Comparison of ENCODE assay signal across 31 mouse cellular contexts in genomic region chr15:100391599-100391998, GRCm38 (mm10). TPM values are rescaled to one million over a fixed set of nuclear protein-coding genes. Genes with fewer than 3 reads are reported as not detected.
DNase-seq lines count a peak whose midpoint lies in the region; ATAC-seq and TF ChIP-seq lines count a peak whose summit lies in the region.
"Had no signal": no experiment of that assay in that cellular context is flagged by ENCODE, and none has a peak within 500 bp of the region (broad histone marks: within the 10 kb centered on the region; RNA-seq: fewer than 3 reads in every experiment).

No protein-coding gene starts in this region.

- no peak overlapping the region for H3K9ac ChIP-seq in heart, embryonic 11.5 days (ENCODE audit: low read depth, low read length)
- peak overlapping the region; percentile 4 for H3K9ac ChIP-seq in liver, embryonic 14.5 days (replicated peaks)
- H3K9ac ChIP-seq in forebrain, embryonic 16.5 days (replicated peaks; ENCODE audit: low read depth, low read length), result no peak overlapping the region
- H3K9ac ChIP-seq: embryonic facial prominence, embryonic 12.5 days; forebrain, postnatal 0 days; limb, embryonic 13.5 days; lung, embryonic 14.5 days; midbrain, embryonic 12.5 days had no signal

- peaks cover 4% of the 10 kb centered on the region; the same call in 1 of the 2 replicates for H3K36me3 ChIP-seq in heart, embryonic 11.5 days (ENCODE audit: control insufficient read depth, insufficient read depth, low read length)
- peaks cover 95% of the 10 kb centered on the region for H3K36me3 ChIP-seq in erythroblast, embryonic 14.5 days (ENCODE audit: control insufficient read depth)
- peaks cover 39% of the 10 kb centered on the region for H3K36me3 ChIP-seq in liver, embryonic 14.5 days (replicated peaks; ENCODE audit: control insufficient read depth, insufficient read depth, low read depth)
- peaks cover 31% of the 10 kb centered on the region for H3K36me3 ChIP-seq in myocyte (ENCODE audit: control insufficient read depth, insufficient read depth)
- H3K36me3 ChIP-seq in forebrain, embryonic 16.5 days (ENCODE audit: control insufficient read depth, insufficient read depth), result peaks cover 12% of the 10 kb centered on the region; the same call in 1 of the 2 replicates

- no peak for TF ChIP-seq POLR2A in myocyte (IDR thresholded peaks at IDR 0.05; ENCODE audit: insufficient read length, low read depth)

- H3K4me3 ChIP-seq in heart, embryonic 11.5 days (ENCODE audit: low read depth, low read length), result no peak overlapping the region
- peak overlapping the region; percentile 37 for H3K4me3 ChIP-seq in erythroblast, embryonic 14.5 days (replicated peaks)
- no peak overlapping the region for H3K4me3 ChIP-seq in liver, embryonic 14.5 days (ENCODE audit: insufficient read depth in 1 of 2, low read depth in 2 of 2, low read length in 2 of 2)
- H3K4me3 ChIP-seq in myocyte, result no peak overlapping the region
- no peak overlapping the region for H3K4me3 ChIP-seq in forebrain, embryonic 16.5 days (replicated peaks; ENCODE audit: low read length)
- H3K4me3 ChIP-seq: embryonic facial prominence, embryonic 12.5 days; limb, embryonic 13.5 days; midbrain, embryonic 12.5 days had no signal

- H3ac ChIP-seq in myocyte (ENCODE audit: control insufficient read depth, insufficient read length), result no peak overlapping the region

- peaks cover 16% of the 10 kb centered on the region; the same call in 1 of the 2 replicates for H3K4me1 ChIP-seq in heart, embryonic 11.5 days (ENCODE audit: control insufficient read depth, insufficient read depth, low read length)
- H3K4me1 ChIP-seq in erythroblast, embryonic 14.5 days (ENCODE audit: control insufficient read depth), result peaks cover 69% of the 10 kb centered on the region
- peaks cover 26 to 37% of the 10 kb centered on the region in 2 experiments for H3K4me1 ChIP-seq in liver, embryonic 14.5 days (replicated peaks; ENCODE audit: control insufficient read depth in 2 of 2, insufficient read depth in 2 of 2, low read length in 1 of 2)
- no peaks in the 10 kb centered on the region for H3K4me1 ChIP-seq in forebrain, embryonic 16.5 days (replicated peaks; ENCODE audit: control insufficient read depth, insufficient read depth, low read length)
- H3K4me1 ChIP-seq: midbrain, embryonic 12.5 days had no signal

- no peak for TF ChIP-seq CTCF in liver, embryonic 14.5 days (IDR thresholded peaks at IDR 0.05; ENCODE audit: low read depth)

- no peak for DNase-seq in heart, adult 11 months
- peak; percentile 45 to 67 (median 61) for DNase-seq in liver, embryonic 14.5 days (ENCODE audit: low read depth in 3 of 3, low spot score in 3 of 3)
- DNase-seq in layer of hippocampus, postnatal 14 days (ENCODE audit: low spot score in 2 of 2), result no peak
- DNase-seq in gastrocnemius, adult 18-20 months (ENCODE audit: low spot score), result no peak
- DNase-seq: cerebellum, adult 2 months; cerebellum, postnatal 25 days; forebrain, postnatal 0 days; gastrocnemius, postnatal 36 days; lung, embryonic 14.5 days; right cerebral cortex, postnatal 14 days had no signal

- no peaks in the 10 kb centered on the region for H3K27me3 ChIP-seq in heart, embryonic 11.5 days (ENCODE audit: control insufficient read depth, insufficient read depth, low read length)
- H3K27me3 ChIP-seq in erythroblast, embryonic 14.5 days (ENCODE audit: control insufficient read depth), result no peaks in the 10 kb centered on the region
- no peaks in the 10 kb centered on the region for H3K27me3 ChIP-seq in liver, embryonic 14.5 days (ENCODE audit: control insufficient read depth, insufficient read depth, low read length)
- no peaks in the 10 kb centered on the region for H3K27me3 ChIP-seq in myocyte (ENCODE audit: control insufficient read depth, insufficient read depth, insufficient read length)
- H3K27me3 ChIP-seq in forebrain, embryonic 16.5 days (replicated peaks; ENCODE audit: control insufficient read depth, insufficient read depth, low read length), result no peaks in the 10 kb centered on the region
- H3K27me3 ChIP-seq: embryonic facial prominence, embryonic 12.5 days; limb, embryonic 13.5 days; midbrain, embryonic 12.5 days had no signal

- 71% methylated on average over 7 of the region's 7 CpGs for WGBS in heart, embryonic 11.5 days (ENCODE audit: insufficient replicate concordance)
- 21% methylated on average over 7 of the region's 7 CpGs for WGBS in liver, embryonic 14.5 days (ENCODE audit: insufficient replicate concordance)
- 95% methylated on average over 7 of the region's 7 CpGs for WGBS in forebrain, embryonic 16.5 days

- H3K4me2 ChIP-seq in heart, embryonic 11.5 days, result no peak overlapping the region
- H3K4me2 ChIP-seq in liver, embryonic 14.5 days (ENCODE audit: low read depth), result peak overlapping the region; percentile 45
- no peak overlapping the region for H3K4me2 ChIP-seq in myocyte (ENCODE audit: low read depth)
- H3K4me2 ChIP-seq in forebrain, embryonic 16.5 days (ENCODE audit: low read length), result no peak overlapping the region
- H3K4me2 ChIP-seq: embryonic facial prominence, embryonic 12.5 days; limb, embryonic 13.5 days; lung, embryonic 14.5 days; midbrain, embryonic 12.5 days had no signal

- H3K9me3 ChIP-seq in heart, embryonic 11.5 days (replicated peaks; ENCODE audit: control insufficient read depth, low read length), result no peaks in the 10 kb centered on the region
- peaks cover 3% of the 10 kb centered on the region for H3K9me3 ChIP-seq in erythroblast, embryonic 14.5 days (ENCODE audit: control insufficient read depth, low read length)
- no peaks in the 10 kb centered on the region for H3K9me3 ChIP-seq in liver, embryonic 14.5 days (ENCODE audit: control insufficient read depth, low read length)
- no peaks in the 10 kb centered on the region for H3K9me3 ChIP-seq in forebrain, embryonic 16.5 days (ENCODE audit: control insufficient read depth, low read length)
- H3K9me3 ChIP-seq: embryonic facial prominence, embryonic 12.5 days; limb, embryonic 13.5 days; midbrain, embryonic 12.5 days had no signal

- H3K27ac ChIP-seq in heart, embryonic 11.5 days (ENCODE audit: low read depth, low read length), result peak overlapping the region; percentile 50
- peak overlapping the region; percentile 57 for H3K27ac ChIP-seq in liver, embryonic 14.5 days
- no peak overlapping the region for H3K27ac ChIP-seq in forebrain, embryonic 16.5 days (ENCODE audit: low read length)
- H3K27ac ChIP-seq: embryonic facial prominence, embryonic 12.5 days; hindbrain, postnatal 0 days; limb, embryonic 13.5 days; macrophage; midbrain, embryonic 12.5 days had no signal

- TF ChIP-seq EP300 in liver, embryonic 14.5 days (IDR thresholded peaks at IDR 0.05; ENCODE audit: low read depth), result peak; percentile 87

- no peak; the same call in 1 of the 2 replicates for ATAC-seq in heart, embryonic 11.5 days (replicated peaks; ENCODE audit: insufficient number of reproducible peaks, low FRiP score, low TSS enrichment)
- peak; percentile 88 for ATAC-seq in liver, embryonic 14.5 days (ENCODE audit: insufficient read depth)
- ATAC-seq in forebrain, embryonic 16.5 days, result no peak
- ATAC-seq: forebrain, postnatal 0 days; hindbrain, postnatal 0 days had no signal

- H3K79me2 ChIP-seq in myocyte (ENCODE audit: control insufficient read depth, insufficient read depth), result no peaks in the 10 kb centered on the region

RNA-seq across cellular contexts. Expression of gene Higd1c, which starts 27.3 kb away (rescaled TPM):
- polyA plus RNA-seq in heart, embryonic 11.5 days (2014; fragmentation: Nextera tagmentation; extraction: Ambion mirVana), result not detected in 2 replicates
- not detected in 2 replicates for polyA plus RNA-seq in erythroblast, embryonic 14.5 days (2012)
- not detected in 2 replicates for polyA plus RNA-seq in liver, embryonic 14.5 days (2012; rRNA removed)
- polyA plus RNA-seq in liver, embryonic 14.5 days (2014; fragmentation: Nextera tagmentation; extraction: Ambion mirVana), result not detected in 2 replicates
- not detected for polyA plus RNA-seq in myocyte (2012; fragmentation: generic; extraction: Trizol)
- total RNA-seq in layer of hippocampus, postnatal 14 days (2021), result not detected
- total RNA-seq in gastrocnemius, adult 18-20 months (2021), result not detected
- not detected in 2 replicates for polyA plus RNA-seq in forebrain, embryonic 16.5 days (2015; fragmentation: Nextera tagmentation; extraction: Ambion mirVana)
- total RNA-seq: adrenal gland, adult 18-20 months; forebrain, postnatal 0 days; gastrocnemius, postnatal 36 days; heart, adult 8-10 months; hindbrain, postnatal 0 days; layer of hippocampus, adult 8-10 months; left cerebral cortex, postnatal 14 days; monocyte, adult 5-6 weeks had no signal
- polyA plus RNA-seq: cerebellum, adult 2 months; embryonic facial prominence, embryonic 12.5 days; forebrain, postnatal 0 days; heart, postnatal 0 days; hindbrain, embryonic 11.5 days; hindbrain, postnatal 0 days; intestine, embryonic 16.5 days; limb, embryonic 13.5 days; lung, embryonic 14.5 days; macrophage; midbrain, embryonic 12.5 days; neural tube, embryonic 11.5 days; testis, adult 2 months; urinary bladder, adult 2 months had no signal

RNA-seq across cellular contexts. Expression of gene Gm5475, which starts 30.3 kb away (rescaled TPM):
- polyA plus RNA-seq in heart, embryonic 11.5 days (2014; fragmentation: Nextera tagmentation; extraction: Ambion mirVana), result not detected in 2 replicates
- not detected in 2 replicates for polyA plus RNA-seq in erythroblast, embryonic 14.5 days (2012)
- polyA plus RNA-seq in liver, embryonic 14.5 days (2012; rRNA removed), result 0.01 TPM in 1 of 2 replicates, not detected in the other
- polyA plus RNA-seq in liver, embryonic 14.5 days (2014; fragmentation: Nextera tagmentation; extraction: Ambion mirVana), result 0.05 TPM in 1 of 2 replicates, not detected in the other
- 0.05 TPM for polyA plus RNA-seq in myocyte (2012; fragmentation: generic; extraction: Trizol)
- total RNA-seq in layer of hippocampus, postnatal 14 days (2021), result not detected
- total RNA-seq in gastrocnemius, adult 18-20 months (2021), result under 1 TPM in 1 of 2 experiments, not detected in 1; 0.09 TPM
- polyA plus RNA-seq in forebrain, embryonic 16.5 days (2015; fragmentation: Nextera tagmentation; extraction: Ambion mirVana), result 0.09 TPM in 2 replicates
- total RNA-seq: adrenal gland, adult 18-20 months; forebrain, postnatal 0 days; gastrocnemius, postnatal 36 days; heart, adult 8-10 months; hindbrain, postnatal 0 days; layer of hippocampus, adult 8-10 months; monocyte, adult 5-6 weeks had no signal
- polyA plus RNA-seq: cerebellum, adult 2 months; hindbrain, embryonic 11.5 days; lung, embryonic 14.5 days; macrophage; urinary bladder, adult 2 months had no signal

RNA-seq across cellular contexts. Expression of gene Slc11a2, which starts 33.3 kb away (rescaled TPM):
- polyA plus RNA-seq in heart, embryonic 11.5 days (2014; fragmentation: Nextera tagmentation; extraction: Ambion mirVana), result 14.9 and 15.5 TPM in 2 replicates
- 1.8 and 2.7 TPM in 2 replicates for polyA plus RNA-seq in erythroblast, embryonic 14.5 days (2012)
- 38.4 and 40.8 TPM in 2 replicates for polyA plus RNA-seq in liver, embryonic 14.5 days (2012; rRNA removed)
- polyA plus RNA-seq in liver, embryonic 14.5 days (2014; fragmentation: Nextera tagmentation; extraction: Ambion mirVana), result 37.7 and 38.4 TPM in 2 replicates
- polyA plus RNA-seq in myocyte (2012; fragmentation: generic; extraction: Trizol), result 48.2 TPM
- 10 to 100 TPM; 61.4 to 65.1 TPM for total RNA-seq in layer of hippocampus, postnatal 14 days (2021)
- 10 to 100 TPM; 34.5 to 40.0 TPM for total RNA-seq in gastrocnemius, adult 18-20 months (2021)
- polyA plus RNA-seq in forebrain, embryonic 16.5 days (2015; fragmentation: Nextera tagmentation; extraction: Ambion mirVana), result 20.3 and 28.2 TPM in 2 replicates

RNA-seq across cellular contexts. Expression of gene Mettl7a2, which starts 38.6 kb away (rescaled TPM):
- polyA plus RNA-seq in heart, embryonic 11.5 days (2014; fragmentation: Nextera tagmentation; extraction: Ambion mirVana), result not detected in 2 replicates
- polyA plus RNA-seq in erythroblast, embryonic 14.5 days (2012), result not detected in 2 replicates
- polyA plus RNA-seq in liver, embryonic 14.5 days (2012; rRNA removed), result not detected in 2 replicates
- polyA plus RNA-seq in liver, embryonic 14.5 days (2014; fragmentation: Nextera tagmentation; extraction: Ambion mirVana), result 0.11 TPM in 1 of 2 replicates, not detected in the other
- polyA plus RNA-seq in myocyte (2012; fragmentation: generic; extraction: Trizol), result not detected
- under 1 TPM; 0.37 to 0.55 TPM for total RNA-seq in layer of hippocampus, postnatal 14 days (2021)
- total RNA-seq in gastrocnemius, adult 18-20 months (2021), result under 1 TPM; 0.43 to 0.68 TPM
- not detected in 2 replicates for polyA plus RNA-seq in forebrain, embryonic 16.5 days (2015; fragmentation: Nextera tagmentation; extraction: Ambion mirVana)
- total RNA-seq: forebrain, postnatal 0 days; hindbrain, postnatal 0 days; monocyte, adult 5-6 weeks had no signal
- polyA plus RNA-seq: cerebellum, adult 2 months; embryonic facial prominence, embryonic 12.5 days; forebrain, postnatal 0 days; heart, postnatal 0 days; hindbrain, embryonic 11.5 days; hindbrain, postnatal 0 days; intestine, embryonic 16.5 days; kidney, embryonic 14.5 days; lung, embryonic 14.5 days; macrophage; midbrain, embryonic 12.5 days; testis, adult 2 months; urinary bladder, adult 2 months had no signal

RNA-seq across cellular contexts. Expression of gene Methig1, which starts 38.6 kb away (rescaled TPM):
- not detected in 2 replicates for polyA plus RNA-seq in heart, embryonic 11.5 days (2014; fragmentation: Nextera tagmentation; extraction: Ambion mirVana)
- polyA plus RNA-seq in erythroblast, embryonic 14.5 days (2012), result not detected in 2 replicates
- polyA plus RNA-seq in liver, embryonic 14.5 days (2012; rRNA removed), result 0.04 TPM in 1 of 2 replicates, not detected in the other
- polyA plus RNA-seq in liver, embryonic 14.5 days (2014; fragmentation: Nextera tagmentation; extraction: Ambion mirVana), result 0.09 TPM in 1 of 2 replicates, not detected in the other
- polyA plus RNA-seq in myocyte (2012; fragmentation: generic; extraction: Trizol), result not detected
- not detected for total RNA-seq in layer of hippocampus, postnatal 14 days (2021)
- not detected for total RNA-seq in gastrocnemius, adult 18-20 months (2021)
- polyA plus RNA-seq in forebrain, embryonic 16.5 days (2015; fragmentation: Nextera tagmentation; extraction: Ambion mirVana), result not detected in 2 replicates
- total RNA-seq: forebrain, postnatal 0 days; gastrocnemius, postnatal 36 days; layer of hippocampus, adult 8-10 months; left cerebral cortex, postnatal 14 days; monocyte, adult 5-6 weeks had no signal
- polyA plus RNA-seq: cerebellum, adult 2 months; forebrain, postnatal 0 days; heart, postnatal 0 days; hindbrain, postnatal 0 days; intestine, embryonic 16.5 days; lung, embryonic 14.5 days; macrophage; midbrain, embryonic 12.5 days; neural tube, embryonic 11.5 days; testis, adult 2 months; urinary bladder, adult 2 months had no signal

Comparison
In these comparisons a context has a peak if more than half of its experiments do, and no peak if none do; other contexts are left out.
1. DNase-seq: peak in liver, embryonic 14.5 days (3 of 3); none in heart, adult 11 months (single experiment), layer of hippocampus, postnatal 14 days (0 of 2) and gastrocnemius, adult 18-20 months (single experiment).